Mouse (Mus musculus) cerebellum, postnatal 4 days (tissue): ENCODE measurements at regions not wholly inside any gene's neighbourhood (a gene's known extent, or its start where the extent isn't known, plus 50 kb on each side); places are given as distances from the start of the nearest gene placed in this dataset.
"Not testable (repeated sequence)": the region's sequence is repeated elsewhere in the genome, so short reads cannot be mapped to it uniquely, and the experiment has no call there.

ENCODE experiments used
- DNase-seq, 2 experiments: peaks; one replicate each; pipeline ENCODE4 v3.0.0; 2022; ENCODE audit warnings: low spot score in 2 of 2, mixed read lengths in 1 of 2

DNA sequence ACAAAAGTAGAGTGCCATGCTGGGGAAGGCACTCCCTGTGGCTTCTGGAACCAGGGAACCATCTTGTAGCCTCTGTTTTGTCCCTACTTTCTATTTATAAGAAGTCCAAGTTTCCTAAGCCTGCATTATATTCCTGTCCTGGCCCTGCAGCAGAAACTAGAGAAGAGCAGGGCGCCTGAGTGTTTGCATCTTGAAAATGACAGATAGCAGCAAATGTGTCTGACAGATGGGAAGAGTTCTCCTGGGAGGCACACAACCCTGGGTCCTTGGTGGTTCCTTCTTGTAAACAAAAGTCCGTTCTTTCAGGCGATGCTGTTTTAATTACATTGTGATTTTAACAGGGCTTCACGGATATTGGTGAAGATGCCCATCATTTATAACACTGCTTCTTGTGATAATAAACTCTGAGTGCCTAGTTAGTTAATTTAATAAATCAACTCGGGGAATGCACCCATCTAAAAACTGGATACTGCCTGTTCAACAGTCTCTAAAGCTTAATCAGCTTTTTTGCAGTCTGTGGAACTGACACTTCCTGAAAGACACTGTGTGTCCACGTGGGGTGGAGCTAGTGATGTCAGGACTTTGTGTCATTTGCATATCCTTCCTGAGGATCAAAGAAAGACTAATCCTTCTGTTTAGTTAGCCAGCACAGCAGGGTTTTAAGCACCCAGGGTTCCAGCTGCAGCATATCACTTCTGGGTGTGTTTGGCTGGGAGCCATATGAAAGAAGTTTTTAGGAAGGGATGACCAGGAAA lies 188.3 kb upstream of the Ccdc54 start:
- no peak for DNase-seq

DNA sequence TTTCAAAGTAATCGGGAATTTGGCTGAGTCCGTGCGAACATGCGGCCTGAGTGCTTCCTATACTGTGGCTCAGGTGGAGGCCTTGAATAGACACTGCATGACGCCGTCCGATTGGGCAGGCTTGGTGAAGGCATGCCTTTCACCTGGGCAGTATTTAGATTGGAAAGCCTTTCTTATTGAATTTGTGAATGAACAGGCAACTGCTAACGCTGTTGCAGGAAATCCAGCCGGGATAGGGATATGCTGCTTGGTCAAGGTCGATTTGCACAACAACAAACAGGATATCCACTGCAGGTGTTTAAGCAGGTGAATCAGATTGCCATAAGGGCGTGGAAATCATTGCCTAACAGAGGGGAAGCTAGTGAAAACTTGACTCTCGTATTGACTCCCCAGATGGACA lies 183.7 kb upstream of the Ccdc54 start:
- DNase-seq: not testable (repeated sequence)

- peak in 1 of 2 experiments; percentile 10 for DNase-seq
Measured at GRCm38 (mm10) chr16:50766055-50766770, 175.3 kb upstream of the Ccdc54 start.

GRCm38 (mm10) chr16:50762096-50762495 lies 171.1 kb upstream of the Ccdc54 start:
- no peak for DNase-seq

DNA sequence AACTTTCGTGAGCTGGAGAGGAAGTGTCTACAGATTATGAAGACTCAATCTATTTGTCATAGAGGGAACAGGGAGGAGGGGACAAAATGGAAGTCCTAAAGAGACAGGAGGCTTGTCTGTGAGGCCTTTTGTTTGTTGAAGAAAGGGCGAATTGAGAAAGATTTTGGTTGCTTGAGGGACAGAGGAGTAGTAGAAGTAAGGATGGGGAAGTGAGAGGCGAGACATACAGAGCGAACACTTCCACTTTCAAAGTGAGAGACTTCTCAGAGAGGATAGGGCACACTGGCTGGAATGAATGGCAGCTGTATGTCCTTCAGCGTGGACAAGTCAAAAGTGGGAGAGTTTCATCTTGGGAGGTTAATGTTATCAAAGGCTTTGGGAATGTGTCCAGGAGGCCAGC lies 169.0 kb upstream of the Ccdc54 start:
- no peak for DNase-seq

DNA sequence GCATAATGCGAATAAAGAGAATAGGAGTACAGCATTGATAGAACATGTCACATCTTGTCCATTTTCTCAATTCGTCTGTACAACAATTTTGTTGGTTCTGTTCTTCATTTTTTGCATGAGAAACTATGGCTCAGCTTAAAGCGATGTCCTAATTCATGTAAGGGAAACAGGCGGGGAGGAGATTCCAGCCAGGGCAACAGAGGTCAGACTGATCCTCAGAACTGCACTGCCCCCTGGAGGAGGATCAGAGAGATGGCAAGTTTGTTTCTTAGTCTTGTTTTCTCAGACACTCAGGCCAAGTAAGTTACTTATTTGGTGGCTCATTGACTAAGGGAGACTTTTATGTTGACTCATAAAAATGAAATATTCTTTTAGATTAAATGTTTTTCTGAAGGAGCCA lies 165.7 kb upstream of the Ccdc54 start:
- no peak for DNase-seq

- no peak for DNase-seq
Measured at GRCm38 (mm10) chr16:50753612-50754389, 162.8 kb upstream of the Ccdc54 start.

GRCm38 (mm10) chr16:50753046-50753445 lies 162.1 kb upstream of the Ccdc54 start:
- DNase-seq: no peak

DNA sequence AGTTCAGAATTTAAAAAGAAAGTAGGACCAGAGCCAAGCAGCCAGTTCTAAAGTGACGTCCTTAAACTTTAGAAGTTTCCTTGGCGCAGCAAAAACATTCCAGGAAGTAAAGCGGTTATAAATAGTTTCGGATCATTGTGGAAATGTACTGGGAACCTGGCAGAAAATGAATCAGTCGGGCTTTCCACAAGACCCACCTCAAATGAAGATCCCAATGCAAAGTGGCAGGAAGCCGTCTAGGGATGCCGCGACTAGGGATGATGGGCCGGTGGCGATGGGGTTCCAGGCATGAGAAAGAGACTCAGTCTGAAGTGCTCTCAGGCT lies 161.3 kb upstream of the Ccdc54 start:
- DNase-seq: no peak

DNA sequence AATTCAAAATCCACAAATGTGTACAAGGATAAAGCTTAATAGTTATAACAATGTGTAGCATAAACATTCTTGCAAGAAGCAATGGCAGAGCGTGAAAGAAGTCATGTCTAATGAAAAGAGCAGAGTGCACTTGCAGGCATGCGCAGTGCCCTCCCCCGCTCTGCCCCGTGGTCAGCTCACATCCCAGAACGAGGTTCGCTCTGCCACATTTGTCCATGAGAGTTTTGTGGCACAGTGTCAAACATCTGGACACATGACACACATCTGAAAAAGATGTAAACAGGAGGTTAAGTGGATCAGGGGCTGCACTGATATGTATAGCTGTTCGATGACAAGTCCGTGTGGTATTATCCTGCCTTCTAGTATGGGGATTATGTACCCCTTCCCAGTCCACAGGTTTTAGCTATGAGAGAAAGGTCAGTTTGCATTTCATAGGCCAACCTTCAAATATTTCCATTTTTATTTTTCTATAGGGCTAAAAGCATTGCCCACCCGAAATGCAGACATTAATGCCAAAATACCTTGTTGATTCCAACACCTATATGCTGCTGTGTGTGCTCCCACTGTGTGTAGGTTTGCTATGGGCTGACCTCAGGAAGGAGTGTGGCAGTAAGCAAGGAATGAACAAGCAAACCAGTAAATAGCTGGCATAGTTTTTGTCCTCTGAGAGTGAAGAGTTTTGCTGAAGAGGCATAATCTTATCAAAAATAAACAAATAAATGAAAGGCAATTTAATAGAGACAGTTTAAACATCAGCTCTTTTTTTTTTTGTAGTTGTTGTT lies 160.7 kb upstream of the Ccdc54 start:
- no peak for DNase-seq

- no peak for DNase-seq
Measured at GRCm38 (mm10) chr16:50747698-50748097, 156.7 kb upstream of the Ccdc54 start.

GRCm38 (mm10) chr16:50745723-50746122 lies 154.8 kb upstream of the Ccdc54 start:
- no peak for DNase-seq

- no peak for DNase-seq
Measured at GRCm38 (mm10) chr16:50737396-50737843, 146.5 kb upstream of the Ccdc54 start.

GRCm38 (mm10) chr16:50736151-50737047 lies 145.4 kb upstream of the Ccdc54 start:
- peak; percentile 83 to 91 for DNase-seq

GRCm38 (mm10) chr16:50733359-50733758 lies 142.4 kb upstream of the Ccdc54 start:
- no peak for DNase-seq

- peak; percentile 48 to 71 for DNase-seq
Measured at GRCm38 (mm10) chr16:50732082-50733006, 141.4 kb upstream of the Ccdc54 start.

- no peak for DNase-seq
Measured at GRCm38 (mm10) chr16:50729341-50729740, 138.4 kb upstream of the Ccdc54 start.

DNA sequence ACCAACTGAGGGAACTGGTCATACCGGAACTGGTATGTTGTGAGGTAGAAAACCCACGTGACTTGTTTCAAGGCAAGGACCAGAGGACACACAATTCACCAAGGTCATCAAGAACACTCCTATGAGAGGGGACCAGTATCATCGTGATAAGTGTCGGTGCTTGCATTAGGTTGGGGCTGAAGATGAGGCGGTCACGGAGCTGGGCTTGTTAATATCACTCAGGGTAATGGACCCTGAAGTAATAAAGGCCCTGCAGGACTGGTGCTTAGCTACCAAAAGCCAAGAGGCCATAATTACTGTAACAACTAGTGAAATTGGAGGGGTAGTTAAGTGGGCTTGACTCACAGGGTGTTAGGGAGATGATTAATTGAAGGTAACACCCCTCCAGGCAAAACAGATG lies 132.2 kb upstream of the Ccdc54 start:
- no peak for DNase-seq

- DNase-seq: peak in 1 of 2 experiments; percentile 70
Measured at GRCm38 (mm10) chr16:50717306-50718017, 126.5 kb upstream of the Ccdc54 start.
